Mouse (Mus musculus): Measurements from ENCODE around the gene Btbd6. TPM values are rescaled to one million over a fixed set of nuclear protein-coding genes. Genes with fewer than 3 reads are reported as not detected.

Gene Btbd6
- polyA plus RNA-seq, 1 experiment, result 5.5 TPM

DNA sequence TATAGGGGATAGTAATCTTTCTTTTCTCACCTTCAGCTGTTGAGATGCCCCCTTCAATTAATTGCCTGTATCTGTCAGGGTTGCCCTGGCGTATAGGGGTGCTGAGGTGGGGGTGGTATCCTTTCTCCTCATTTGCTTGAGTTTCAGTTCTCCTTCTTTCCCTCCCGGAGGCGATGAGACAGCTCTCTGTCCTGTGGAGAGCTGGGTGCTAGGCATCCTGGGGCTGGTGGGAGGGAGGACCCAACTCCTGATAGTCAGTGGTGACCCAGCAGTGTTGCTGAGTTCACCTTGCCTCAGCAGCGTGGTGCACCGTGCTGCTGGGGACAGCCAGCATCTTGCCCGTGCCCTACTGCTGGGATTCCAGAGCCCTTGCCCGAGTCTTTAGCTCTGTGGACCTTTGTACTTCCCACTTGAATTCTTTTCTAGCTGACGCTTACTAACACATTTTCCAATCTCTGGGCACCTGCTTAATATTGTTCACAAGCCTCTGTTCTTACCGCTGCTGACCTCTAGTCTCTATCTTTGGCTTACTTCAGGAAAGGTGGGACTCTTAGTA, 41.2 kb downstream of the Btbd6 start:
- no peak overlapping the region for H3K4me3 ChIP-seq (ENCODE audit: control insufficient read depth, low read depth, low read length)
- H3K4me1 ChIP-seq (ENCODE audit: control insufficient read depth, insufficient read depth, low read length), result peaks cover 19% of the 10 kb centered on the region
- TF ChIP-seq CTCF (IDR thresholded peaks at IDR 0.05; ENCODE audit: control insufficient read depth, insufficient read depth, insufficient replicate concordance, low read depth, low read length), result no peak
- no peak for TF ChIP-seq POLR2A (IDR thresholded peaks at IDR 0.05; ENCODE audit: control insufficient read depth, low read depth, low read length)
- no peaks in the 10 kb centered on the region for H3K27me3 ChIP-seq (ENCODE audit: control insufficient read depth, insufficient read depth, low read length)
- H3K27ac ChIP-seq (ENCODE audit: control insufficient read depth, insufficient read depth, low read depth, low read length), result no peak overlapping the region
- no peaks in the 10 kb centered on the region for H3K36me3 ChIP-seq (ENCODE audit: control insufficient read depth, insufficient read depth, low read length)

DNA sequence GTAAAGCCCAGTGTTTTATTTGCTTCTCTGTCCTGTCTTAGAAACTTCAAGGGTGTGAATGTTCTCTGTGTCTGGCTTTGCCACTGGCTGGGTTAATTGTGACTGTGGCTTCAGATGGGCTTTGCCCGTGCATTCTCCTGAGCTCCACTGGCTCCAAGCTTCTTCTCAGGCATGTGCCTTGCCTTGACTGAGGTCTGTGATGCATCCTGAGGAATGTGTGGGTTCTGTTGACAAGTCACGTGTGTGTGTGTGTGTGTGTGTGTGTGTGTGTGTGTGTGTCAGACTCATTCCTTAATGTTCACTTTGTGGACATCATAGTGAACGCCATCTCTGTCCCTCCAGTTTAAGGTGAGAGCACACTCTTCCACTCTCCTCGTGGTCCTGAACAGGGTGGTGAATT, 42.5 kb downstream of the Btbd6 start:
- no peak overlapping the region for H3K4me3 ChIP-seq (ENCODE audit: control insufficient read depth, low read depth, low read length)
- TF ChIP-seq POLR2A (IDR thresholded peaks at IDR 0.05; ENCODE audit: control insufficient read depth, low read depth, low read length) (no peak), CTCF (IDR thresholded peaks at IDR 0.05; ENCODE audit: control insufficient read depth, insufficient read depth, insufficient replicate concordance, low read depth, low read length) (no peak)
- no peaks in the 10 kb centered on the region for H3K36me3 ChIP-seq (ENCODE audit: control insufficient read depth, insufficient read depth, low read length)
- peaks cover 13% of the 10 kb centered on the region for H3K4me1 ChIP-seq (ENCODE audit: control insufficient read depth, insufficient read depth, low read length)
- H3K27ac ChIP-seq (ENCODE audit: control insufficient read depth, insufficient read depth, low read depth, low read length), result no peak overlapping the region
- H3K27me3 ChIP-seq (ENCODE audit: control insufficient read depth, insufficient read depth, low read length), result no peaks in the 10 kb centered on the region

DNA sequence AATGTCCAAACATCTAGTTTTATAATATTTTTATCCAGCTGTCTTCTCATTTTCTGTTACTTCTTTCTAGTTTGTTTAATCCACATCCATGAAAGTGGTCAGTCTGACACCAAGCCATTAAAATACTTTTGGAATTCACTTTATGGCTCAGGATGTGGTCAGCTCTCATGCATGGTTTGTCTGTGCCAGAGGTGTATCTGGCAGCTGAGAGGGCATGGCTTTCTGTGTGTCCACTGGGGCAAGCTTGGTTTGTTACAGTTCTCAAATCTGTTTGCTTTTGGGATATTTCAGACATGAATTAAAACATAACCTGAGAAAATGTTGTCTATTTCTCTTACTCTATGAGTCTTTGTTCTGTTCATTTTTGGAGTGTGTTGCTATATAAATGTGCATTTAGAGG, 45.2 kb downstream of the Btbd6 start:
- Histone ChIP-seq H3K36me3 (ENCODE audit: control insufficient read depth, insufficient read depth, low read length) (no peaks in the 10 kb centered on the region), H3K4me1 (ENCODE audit: control insufficient read depth, insufficient read depth, low read length) (no peaks in the 10 kb centered on the region), H3K4me3 (ENCODE audit: control insufficient read depth, low read depth, low read length) (no peak overlapping the region), H3K27ac (ENCODE audit: control insufficient read depth, insufficient read depth, low read depth, low read length) (no peak overlapping the region), H3K27me3 (ENCODE audit: control insufficient read depth, insufficient read depth, low read length) (no peaks in the 10 kb centered on the region)
- no peak for TF ChIP-seq CTCF (IDR thresholded peaks at IDR 0.05; ENCODE audit: control insufficient read depth, insufficient read depth, insufficient replicate concordance, low read depth, low read length)
- no peak for TF ChIP-seq POLR2A (IDR thresholded peaks at IDR 0.05; ENCODE audit: control insufficient read depth, low read depth, low read length)

DNA sequence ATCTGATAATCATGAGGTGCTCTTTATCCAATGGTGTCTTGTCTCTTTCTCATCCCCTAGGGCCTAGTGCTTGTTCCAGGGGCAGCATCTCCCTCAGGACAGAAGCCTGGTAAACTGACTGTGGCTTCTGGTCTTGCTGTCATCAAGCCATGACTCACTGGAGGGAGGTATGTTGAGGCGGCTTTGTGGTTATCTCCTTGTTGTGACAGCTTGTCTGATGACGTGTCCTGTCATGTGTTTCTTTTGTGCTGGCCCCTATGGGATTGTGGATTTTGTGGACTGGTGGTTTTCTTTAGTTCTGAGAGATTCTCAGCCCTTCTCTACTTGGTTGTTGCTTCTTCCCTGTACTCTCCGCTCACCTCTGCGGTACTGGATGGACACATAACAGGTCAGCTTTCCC, 46.8 kb downstream of the Btbd6 start:
- H3K27ac ChIP-seq (ENCODE audit: control insufficient read depth, insufficient read depth, low read depth, low read length), result no peak overlapping the region
- H3K4me1 ChIP-seq (ENCODE audit: control insufficient read depth, insufficient read depth, low read length), result no peaks in the 10 kb centered on the region
- no peaks in the 10 kb centered on the region for H3K27me3 ChIP-seq (ENCODE audit: control insufficient read depth, insufficient read depth, low read length)
- H3K4me3 ChIP-seq (ENCODE audit: control insufficient read depth, low read depth, low read length), result no peak overlapping the region
- TF ChIP-seq CTCF (IDR thresholded peaks at IDR 0.05; ENCODE audit: control insufficient read depth, insufficient read depth, insufficient replicate concordance, low read depth, low read length) (no peak), POLR2A (IDR thresholded peaks at IDR 0.05; ENCODE audit: control insufficient read depth, low read depth, low read length) (no peak)
- no peaks in the 10 kb centered on the region for H3K36me3 ChIP-seq (ENCODE audit: control insufficient read depth, insufficient read depth, low read length)

DNA sequence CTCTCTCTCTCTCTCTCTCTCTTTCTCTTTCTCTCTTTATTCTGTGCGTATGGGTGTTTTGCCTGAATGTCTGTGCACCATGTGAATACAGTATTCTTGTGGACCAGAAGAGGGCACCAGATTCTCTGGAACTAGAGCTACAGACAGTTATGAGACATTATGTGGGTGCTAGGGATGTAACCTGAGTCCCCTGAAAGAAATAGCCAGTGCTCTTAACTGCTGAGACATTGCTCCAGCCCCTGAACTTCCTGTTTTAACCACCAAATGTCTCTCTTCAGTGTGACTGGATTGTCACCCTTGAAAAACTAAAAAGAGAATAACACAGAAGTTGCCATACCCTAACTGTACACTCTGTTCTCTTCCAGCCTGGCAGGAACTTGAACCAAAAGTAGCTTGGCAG, 50.3 kb downstream of the Btbd6 start:
- no peaks in the 10 kb centered on the region for H3K4me1 ChIP-seq (ENCODE audit: control insufficient read depth, insufficient read depth, low read length)
- no peaks in the 10 kb centered on the region for H3K27me3 ChIP-seq (ENCODE audit: control insufficient read depth, insufficient read depth, low read length)
- no peak overlapping the region for H3K4me3 ChIP-seq (ENCODE audit: control insufficient read depth, low read depth, low read length)
- TF ChIP-seq CTCF (IDR thresholded peaks at IDR 0.05; ENCODE audit: control insufficient read depth, insufficient read depth, insufficient replicate concordance, low read depth, low read length), result no peak
- TF ChIP-seq POLR2A (IDR thresholded peaks at IDR 0.05; ENCODE audit: control insufficient read depth, low read depth, low read length), result no peak
- H3K27ac ChIP-seq (ENCODE audit: control insufficient read depth, insufficient read depth, low read depth, low read length), result no peak overlapping the region
- H3K36me3 ChIP-seq (ENCODE audit: control insufficient read depth, insufficient read depth, low read length), result no peaks in the 10 kb centered on the region

DNA sequence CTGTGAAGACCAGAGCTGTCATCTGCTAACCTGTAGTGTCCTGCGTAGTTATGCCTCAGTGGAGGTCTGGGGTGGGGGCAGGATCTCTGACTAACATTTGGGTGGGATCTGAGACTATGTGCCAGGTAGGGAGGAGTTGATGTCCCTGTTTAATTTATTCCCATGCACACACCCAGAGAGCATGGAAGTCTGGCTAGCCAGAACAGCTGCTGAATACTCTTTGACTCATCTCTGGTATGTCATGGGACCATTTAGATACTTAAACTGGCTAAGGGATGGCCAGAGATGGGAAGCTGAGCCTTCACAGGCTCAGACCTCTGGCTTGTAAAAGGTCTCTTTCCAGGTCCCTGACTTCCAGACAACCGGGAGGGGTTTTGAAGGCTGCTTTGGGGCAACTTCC, 51.2 kb downstream of the Btbd6 start:
- no peak overlapping the region for H3K27ac ChIP-seq (ENCODE audit: control insufficient read depth, insufficient read depth, low read depth, low read length)

DNA sequence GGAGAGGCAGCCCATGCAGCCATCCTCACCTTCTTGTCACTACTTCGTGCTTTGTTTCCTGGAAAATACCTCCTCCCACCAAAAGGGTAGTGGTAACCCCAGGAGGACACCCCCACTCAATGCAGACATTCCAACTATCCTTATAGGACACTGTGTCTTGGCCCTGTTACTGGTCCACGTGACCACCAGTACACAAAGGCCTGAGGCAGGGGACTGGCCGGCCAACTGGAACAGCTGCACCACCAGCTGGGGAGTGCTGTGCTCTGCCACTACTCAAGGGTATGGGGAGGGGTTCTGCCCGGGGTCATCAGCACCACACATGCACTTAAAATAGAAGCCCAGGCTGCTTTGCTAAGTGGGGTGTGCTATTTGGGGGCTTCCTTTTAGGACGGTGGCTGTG, 51.8 kb downstream of the Btbd6 start:
- no peaks in the 10 kb centered on the region for H3K36me3 ChIP-seq (ENCODE audit: control insufficient read depth, insufficient read depth, low read length)
- H3K4me3 ChIP-seq (ENCODE audit: control insufficient read depth, low read depth, low read length), result no peak overlapping the region
- no peaks in the 10 kb centered on the region for H3K27me3 ChIP-seq (ENCODE audit: control insufficient read depth, insufficient read depth, low read length)
- no peak overlapping the region for H3K27ac ChIP-seq (ENCODE audit: control insufficient read depth, insufficient read depth, low read depth, low read length)
- peaks cover 3% of the 10 kb centered on the region; the same call in 1 of the 2 replicates for H3K4me1 ChIP-seq (ENCODE audit: control insufficient read depth, insufficient read depth, low read length)
- TF ChIP-seq CTCF (IDR thresholded peaks at IDR 0.05; ENCODE audit: control insufficient read depth, insufficient read depth, insufficient replicate concordance, low read depth, low read length) (no peak), POLR2A (IDR thresholded peaks at IDR 0.05; ENCODE audit: control insufficient read depth, low read depth, low read length) (no peak)

More for the DNA sequence above, 51.2 kb downstream of the Btbd6 start:
- no peak for TF ChIP-seq POLR2A (IDR thresholded peaks at IDR 0.05; ENCODE audit: control insufficient read depth, low read depth, low read length)
- Histone ChIP-seq H3K27me3 (ENCODE audit: control insufficient read depth, insufficient read depth, low read length) (no peaks in the 10 kb centered on the region), H3K4me3 (ENCODE audit: control insufficient read depth, low read depth, low read length) (no peak overlapping the region), H3K4me1 (ENCODE audit: control insufficient read depth, insufficient read depth, low read length) (peaks cover 3% of the 10 kb centered on the region; the same call in 1 of the 2 replicates), H3K36me3 (ENCODE audit: control insufficient read depth, insufficient read depth, low read length) (no peaks in the 10 kb centered on the region)

Other genes starting within 250 kb of the Btbd6 start
- gene Pld4, start 215.8 kb upstream of the Btbd6 start, polyA plus RNA-seq (2012; rRNA removed), result 4.0 TPM in 2 replicates
- gene Ahnak2, start 173.8 kb upstream of the Btbd6 start, polyA plus RNA-seq (2012; rRNA removed), result 1.2 TPM in 2 replicates
- 77.8 and 87.0 TPM in 2 replicates for gene Clba1, start 167.5 kb upstream of the Btbd6 start, polyA plus RNA-seq (2012; rRNA removed)
- gene Cdca4, start 147.1 kb upstream of the Btbd6 start, polyA plus RNA-seq (2012; rRNA removed), result 23.7 and 23.9 TPM in 2 replicates
- gene Gpr132, start 108.3 kb upstream of the Btbd6 start, polyA plus RNA-seq (2012; rRNA removed), result 1.7 and 1.9 TPM in 2 replicates
- 9.4 and 10.9 TPM in 2 replicates for gene Jag2, start 46.7 kb upstream of the Btbd6 start, polyA plus RNA-seq (2012; rRNA removed)
- gene Nudt14, start 34.4 kb upstream of the Btbd6 start, polyA plus RNA-seq (2012; rRNA removed), result 14.8 and 15.6 TPM in 2 replicates
- 67.1 and 67.8 TPM in 2 replicates for gene Brf1, start 24.2 kb downstream of the Btbd6 start, polyA plus RNA-seq (2012; rRNA removed)
- 216 and 228 TPM in 2 replicates for gene Pacs2, start 38.0 kb downstream of the Btbd6 start, polyA plus RNA-seq (2012; rRNA removed)
- 451 and 544 TPM in 2 replicates for gene Tex22, start 98.0 kb downstream of the Btbd6 start, polyA plus RNA-seq (2012; rRNA removed)
- 57.9 and 63.9 TPM in 2 replicates for gene Mta1, start 121.8 kb downstream of the Btbd6 start, polyA plus RNA-seq (2012; rRNA removed)
- 178 and 179 TPM in 2 replicates for gene Crip2, start 163.8 kb downstream of the Btbd6 start, polyA plus RNA-seq (2012; rRNA removed)
- 30.4 and 106 TPM in 2 replicates for gene Crip1, start 169.8 kb downstream of the Btbd6 start, polyA plus RNA-seq (2012; rRNA removed)
- gene Tedc1, start 179.9 kb downstream of the Btbd6 start, polyA plus RNA-seq (2012; rRNA removed), result 46.9 and 48.0 TPM in 2 replicates
- 1.0 and 1.3 TPM in 2 replicates for gene Tmem121, start 209.4 kb downstream of the Btbd6 start, polyA plus RNA-seq (2012; rRNA removed)

Measured in testis, adult 2 months (tissue).